Mouse (Mus musculus) cerebellum, postnatal 4 days (tissue): ENCODE results near the gene Selp.

Source experiments
- DNase-seq, 2 experiments: peaks; one replicate each; pipeline ENCODE4 v3.0.0; 2022; ENCODE audit warnings: low spot score in 2 of 2, mixed read lengths in 1 of 2

The Selp gene

GRCm38 (mm10) chr1:164184142-164184870, 69.2 kb downstream of the Selp start:
- peak in 1 of 2 experiments; percentile 71 for DNase-seq

GRCm38 (mm10) chr1:164184871-164185223, 69.8 kb downstream of the Selp start:
- DNase-seq: no peak

- no peak for DNase-seq
These were observed 70.3 kb downstream of the Selp start for GRCm38 (mm10) chr1:164185316-164185715.

- DNase-seq: no peak
These were observed 72.0 kb downstream of the Selp start for GRCm38 (mm10) chr1:164187002-164187560.

- no peak for DNase-seq
These were observed 84.5 kb downstream of the Selp start for GRCm38 (mm10) chr1:164199551-164199950.
